Mouse (Mus musculus): ENCODE measurements around the gene Ap3b1. TPM values are rescaled to one million over a fixed set of nuclear protein-coding genes. Genes with fewer than 3 reads are reported as not detected.
"Not testable (repeated sequence)": the region's sequence is repeated elsewhere in the genome, so short reads cannot be mapped to it uniquely, and the experiment has no call there.

Ap3b1 gene
- polyA plus RNA-seq, 1 experiment from 2014 or later: 25.9 TPM

- peak; percentile 50 for ATAC-seq
- WGBS (ENCODE audit: insufficient replicate concordance): 1% methylated on average over 9 of the region's 9 CpGs
- H3K27ac ChIP-seq: peak overlapping the region; percentile 85
Measured at GRCm38 (mm10) chr13:94358101-94358400, 709 bp upstream of the Ap3b1 start.

DNA sequence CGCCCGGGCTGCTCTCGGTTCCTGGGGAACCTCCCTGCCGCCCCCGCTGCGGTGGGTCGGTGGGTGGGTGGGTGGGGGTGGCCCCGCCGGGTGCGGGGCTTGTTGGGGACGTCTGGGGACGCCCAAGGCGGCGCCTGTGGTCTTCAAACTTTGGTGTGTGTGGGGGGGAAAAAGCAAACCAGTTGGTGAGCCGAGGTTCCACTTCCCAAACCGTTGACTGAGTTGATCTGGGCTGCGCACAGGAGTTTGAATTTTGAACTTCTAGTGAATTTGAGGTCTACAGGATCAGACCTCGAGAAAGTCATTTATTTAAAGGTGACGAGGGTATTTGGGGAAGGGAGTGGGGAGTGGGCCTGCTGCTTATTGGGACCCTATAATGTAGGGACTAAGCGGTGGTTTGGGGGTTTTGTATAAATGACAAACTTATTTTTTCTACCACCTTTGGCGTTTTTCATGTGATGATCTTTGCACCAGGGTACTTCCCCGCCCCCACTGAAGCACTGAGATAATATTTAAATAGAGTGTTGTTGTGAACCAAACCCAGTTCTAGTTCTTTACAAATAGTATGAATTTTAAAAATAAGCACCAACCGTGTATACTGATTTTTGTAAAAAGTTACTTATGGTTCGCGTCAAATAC is 641 bp downstream of the Ap3b1 start:
- H3K9ac ChIP-seq: peak overlapping the region; percentile 93
- ATAC-seq: peak; percentile 2; the same call in 1 of the 2 replicates
- peak overlapping the region; percentile 96 for H3K4me2 ChIP-seq
- no peaks in the 10 kb centered on the region for H3K27me3 ChIP-seq (replicated peaks)
- no peaks in the 10 kb centered on the region for H3K9me3 ChIP-seq (replicated peaks)
- H3K27ac ChIP-seq: peak overlapping the region; percentile 85
- peaks cover 11% of the 10 kb centered on the region for H3K36me3 ChIP-seq
- H3K4me3 ChIP-seq: peak overlapping the region; percentile 86
- 11% methylated on average over 25 of the region's 25 CpGs for WGBS (ENCODE audit: insufficient replicate concordance)
- H3K4me1 ChIP-seq: peaks cover 35% of the 10 kb centered on the region

More at GRCm38 (mm10) chr13:94358101-94358400, 709 bp upstream of the Ap3b1 start:
- Histone ChIP-seq H3K27me3 (replicated peaks) (no peaks in the 10 kb centered on the region), H3K4me1 (peaks cover 31% of the 10 kb centered on the region), H3K4me3 (peak overlapping the region; percentile 86), H3K9ac (peak overlapping the region; percentile 93), H3K4me2 (peak overlapping the region; percentile 96), H3K36me3 (peaks cover 6% of the 10 kb centered on the region; the same call in 1 of the 2 replicates), H3K9me3 (replicated peaks) (no peaks in the 10 kb centered on the region)

GRCm38 (mm10) chr13:94361013-94361580 is 2.3 kb downstream of the Ap3b1 start:
- Histone ChIP-seq H3K36me3 (peaks cover 13% of the 10 kb centered on the region), H3K4me1 (peaks cover 52% of the 10 kb centered on the region)
- ATAC-seq; H3K27me3 ChIP-seq (replicated peaks); H3K4me3 ChIP-seq; H3K9ac ChIP-seq; H3K4me2 ChIP-seq; H3K9me3 ChIP-seq (replicated peaks); H3K27ac ChIP-seq: not testable (repeated sequence)
- WGBS (ENCODE audit: insufficient replicate concordance): 75% methylated on average over 10 of the region's 10 CpGs

DNA sequence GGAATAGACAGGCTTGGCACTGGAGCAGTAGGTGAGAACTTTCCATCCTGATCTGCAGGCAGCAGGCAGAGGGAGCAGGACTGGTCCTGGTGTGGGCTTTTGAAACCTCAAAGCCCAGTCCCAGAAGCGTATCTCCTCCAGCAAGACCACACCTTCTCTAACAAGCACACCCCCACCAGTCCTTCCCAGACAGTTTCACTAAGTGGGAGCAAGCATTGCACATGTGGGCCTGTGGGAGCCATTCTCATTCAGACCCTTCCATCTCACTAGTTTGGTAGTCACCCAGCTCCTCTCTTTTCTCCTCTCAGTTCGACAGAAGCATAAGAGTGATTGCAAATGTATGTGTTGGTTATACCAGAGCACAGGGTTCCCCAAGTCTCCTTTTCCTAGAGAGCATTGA is 5.6 kb downstream of the Ap3b1 start:
- Histone ChIP-seq H3K4me1 (peaks cover 42% of the 10 kb centered on the region), H3K9ac (no peak overlapping the region), H3K36me3 (peaks cover 14% of the 10 kb centered on the region), H3K4me2 (no peak overlapping the region), H3K27ac (peak overlapping the region; percentile 10; the same call in 1 of the 2 replicates), H3K27me3 (replicated peaks) (no peaks in the 10 kb centered on the region), H3K9me3 (replicated peaks) (no peaks in the 10 kb centered on the region), H3K4me3 (no peak overlapping the region)
- WGBS (ENCODE audit: insufficient replicate concordance): 77% methylated on average over 2 of the region's 2 CpGs
- no peak for ATAC-seq

DNA sequence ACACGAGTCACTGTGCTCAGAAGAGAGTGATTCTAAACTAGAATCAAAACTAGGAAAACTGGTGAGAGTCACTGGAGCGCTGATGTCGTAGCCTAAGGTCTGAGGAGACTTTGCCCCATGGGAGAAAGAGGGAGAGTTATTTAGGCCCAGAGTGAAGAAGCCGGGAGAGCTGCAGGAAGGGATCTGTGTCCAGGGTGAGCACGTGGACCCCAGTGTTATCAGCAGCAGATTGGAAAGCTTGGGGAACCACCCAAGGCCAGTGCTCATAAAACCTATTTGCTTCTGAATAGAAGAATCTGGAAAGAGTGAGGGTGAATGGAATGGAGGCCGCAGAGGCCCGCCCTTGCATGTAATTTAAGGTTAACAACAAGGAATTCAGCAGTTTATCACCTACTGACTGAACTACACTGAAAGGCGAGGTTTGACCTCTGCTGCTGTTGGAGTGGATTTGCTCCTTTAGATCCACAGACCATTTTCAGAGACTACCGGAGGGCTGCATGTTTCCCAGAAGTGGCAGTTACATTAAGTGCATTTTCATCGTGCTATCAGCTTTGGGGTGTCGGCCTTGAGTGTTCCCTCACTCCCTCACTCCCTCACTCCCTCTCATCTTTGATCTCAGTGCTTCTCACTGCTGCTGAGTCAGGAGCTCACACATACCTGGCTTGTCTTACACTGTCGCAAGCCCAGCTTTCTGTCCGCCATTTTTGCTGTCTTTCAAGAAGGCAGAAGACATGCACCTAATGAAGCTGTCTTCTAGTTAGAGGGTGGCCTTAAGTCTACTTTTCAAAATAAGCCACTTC is 6.5 kb downstream of the Ap3b1 start:
- Histone ChIP-seq H3K4me3 (no peak overlapping the region), H3K9me3 (replicated peaks) (no peaks in the 10 kb centered on the region), H3K27ac (peak overlapping the region; percentile 11; the same call in 1 of the 2 replicates), H3K27me3 (replicated peaks) (no peaks in the 10 kb centered on the region), H3K36me3 (peaks cover 20% of the 10 kb centered on the region), H3K9ac (no peak overlapping the region), H3K4me1 (peaks cover 32% of the 10 kb centered on the region), H3K4me2 (no peak overlapping the region)
- ATAC-seq: no peak
- WGBS (ENCODE audit: insufficient replicate concordance): 56% methylated on average over 13 of the region's 13 CpGs

GRCm38 (mm10) chr13:94367869-94368268 is 9.1 kb downstream of the Ap3b1 start:
- ATAC-seq: no peak
- WGBS (ENCODE audit: insufficient replicate concordance): 86% methylated on average over 2 of the region's 2 CpGs
- H3K4me2 ChIP-seq: no peak overlapping the region
- H3K9ac ChIP-seq: no peak overlapping the region
- no peaks in the 10 kb centered on the region for H3K27me3 ChIP-seq (replicated peaks)
- H3K27ac ChIP-seq: no peak overlapping the region
- no peaks in the 10 kb centered on the region for H3K9me3 ChIP-seq (replicated peaks)
- H3K4me1 ChIP-seq: peaks cover 22% of the 10 kb centered on the region
- H3K4me3 ChIP-seq: no peak overlapping the region
- H3K36me3 ChIP-seq: peaks cover 20% of the 10 kb centered on the region

GRCm38 (mm10) chr13:94370521-94370920 is 11.8 kb downstream of the Ap3b1 start:
- WGBS (ENCODE audit: insufficient replicate concordance): 84% methylated on average over 10 of the region's 10 CpGs
- H3K9me3 ChIP-seq (replicated peaks): no peaks in the 10 kb centered on the region

DNA sequence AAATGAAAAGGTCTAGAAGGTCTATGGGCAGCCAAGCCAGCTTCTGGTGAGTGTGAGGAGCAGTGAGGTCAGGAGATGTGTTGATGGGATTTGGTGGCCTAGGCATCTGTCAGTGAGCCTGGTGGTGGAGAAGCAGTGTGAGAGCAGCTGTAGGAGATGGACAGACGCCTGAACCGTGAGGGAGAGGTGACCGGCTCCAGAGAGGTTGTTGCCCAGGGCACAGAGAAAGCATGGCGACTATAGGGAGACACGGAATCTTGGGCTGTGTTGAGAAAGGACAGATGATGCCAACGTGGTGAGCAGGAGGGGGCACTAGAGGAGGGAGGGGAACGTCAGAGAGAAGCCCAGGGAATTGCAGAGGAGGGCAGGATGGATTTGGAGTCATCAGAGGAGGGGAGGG is 13.3 kb downstream of the Ap3b1 start:
- Histone ChIP-seq H3K36me3 (peaks cover 25% of the 10 kb centered on the region), H3K9ac (no peak overlapping the region), H3K9me3 (replicated peaks) (no peaks in the 10 kb centered on the region), H3K27ac (no peak overlapping the region), H3K4me1 (no peaks in the 10 kb centered on the region), H3K4me2 (no peak overlapping the region), H3K27me3 (replicated peaks) (no peaks in the 10 kb centered on the region), H3K4me3 (no peak overlapping the region)
- ATAC-seq: no peak
- 75% methylated on average over 7 of the region's 7 CpGs for WGBS (ENCODE audit: insufficient replicate concordance)

More at GRCm38 (mm10) chr13:94370521-94370920, 11.8 kb downstream of the Ap3b1 start:
- H3K4me3 ChIP-seq: no peak overlapping the region
- no peak for ATAC-seq
- H3K9ac ChIP-seq: no peak overlapping the region
- no peak overlapping the region for H3K4me2 ChIP-seq
- H3K36me3 ChIP-seq: peaks cover 22% of the 10 kb centered on the region; the same call in 1 of the 2 replicates
- no peak overlapping the region for H3K27ac ChIP-seq
- peaks cover 6% of the 10 kb centered on the region for H3K4me1 ChIP-seq
- no peaks in the 10 kb centered on the region for H3K27me3 ChIP-seq (replicated peaks)

- Histone ChIP-seq H3K4me2 (no peak overlapping the region), H3K4me3 (no peak overlapping the region), H3K36me3 (peaks cover 25% of the 10 kb centered on the region), H3K9ac (no peak overlapping the region), H3K27ac (no peak overlapping the region), H3K4me1 (0 out of 2 replicates have a peak, but pooled peaks cover 5% of the 10 kb centered on the region), H3K9me3 (replicated peaks) (no peaks in the 10 kb centered on the region), H3K27me3 (replicated peaks) (no peaks in the 10 kb centered on the region)
- 85% methylated on average over 3 of the region's 3 CpGs for WGBS (ENCODE audit: insufficient replicate concordance)
- ATAC-seq: no peak
Measured at GRCm38 (mm10) chr13:94374131-94374530, 15.4 kb downstream of the Ap3b1 start.

- H3K27ac ChIP-seq: no peak overlapping the region
- ATAC-seq: no peak
- H3K9me3 ChIP-seq (replicated peaks): no peaks in the 10 kb centered on the region
- H3K36me3 ChIP-seq: peaks cover 18% of the 10 kb centered on the region
- H3K4me3 ChIP-seq: no peak overlapping the region
- no peaks in the 10 kb centered on the region for H3K27me3 ChIP-seq (replicated peaks)
- H3K4me1 ChIP-seq: peaks cover 7% of the 10 kb centered on the region; the same call in 1 of the 2 replicates
- H3K4me2 ChIP-seq: no peak overlapping the region
- 83% methylated on average over 7 of the region's 7 CpGs for WGBS (ENCODE audit: insufficient replicate concordance)
- H3K9ac ChIP-seq: no peak overlapping the region
Measured at GRCm38 (mm10) chr13:94375526-94376390, 17.0 kb downstream of the Ap3b1 start.

DNA sequence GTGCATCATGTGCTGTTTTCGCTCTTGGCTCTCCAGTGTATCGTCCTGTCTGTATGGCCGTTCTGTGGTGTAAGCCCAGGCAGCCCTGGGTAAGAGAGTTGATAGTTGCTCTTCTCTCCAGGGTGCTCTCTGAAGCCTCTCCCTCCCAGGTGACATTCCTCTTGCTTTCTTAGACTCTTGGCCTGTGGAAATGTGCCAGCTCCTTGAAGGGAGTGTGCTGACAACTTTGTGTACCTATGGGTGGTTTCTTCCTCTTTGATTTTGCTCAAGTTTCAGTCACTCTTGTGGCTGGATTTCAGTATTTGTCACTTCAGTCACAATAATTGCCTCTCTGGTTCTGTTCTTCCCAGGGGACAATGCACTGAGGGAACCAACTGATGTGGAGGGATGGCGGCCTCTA is 20.2 kb downstream of the Ap3b1 start:
- Histone ChIP-seq H3K4me1 (peaks cover 28% of the 10 kb centered on the region), H3K4me3 (no peak overlapping the region), H3K9ac (no peak overlapping the region), H3K27me3 (replicated peaks) (no peaks in the 10 kb centered on the region), H3K9me3 (replicated peaks) (no peaks in the 10 kb centered on the region), H3K36me3 (peaks cover 6% of the 10 kb centered on the region), H3K4me2 (no peak overlapping the region), H3K27ac (no peak overlapping the region)
- no peak for ATAC-seq
- 87% methylated on average over 4 of the region's 4 CpGs for WGBS (ENCODE audit: insufficient replicate concordance)

Measured in liver, embryonic 12.5 days (tissue).